Mouse (Mus musculus) erythroid progenitor cell, adult 5-6 weeks (primary cell): ENCODE results near the gene Kansl1. TPM values are rescaled to one million over a fixed set of nuclear protein-coding genes. Genes with fewer than 3 reads are reported as not detected.

Source experiments
- ATAC-seq: replicated peaks from 2 replicates; pipeline ENCODE4 v1.8.0; 2016; ENCODE audit warnings: moderate number of reproducible peaks, mild to moderate bottlenecking, moderate TSS enrichment, inconsistent platforms; ENCODE audit not compliant: poor library complexity, low FRiP score, severe bottlenecking
- total RNA-seq, 2 experiments: library from RNA; stranded (forward) in 1 of 2; stranded (reverse) in 1 of 2; fragments of 150-400 nt in 1 of 2; fragments of 186-747, 209-891 nt in 1 of 2; gene quantifications; 2 replicates each; pipeline versions ENCODE4 v1.2.3 to v1.2.4; 2015 to 2017; ENCODE audit warnings: low replicate concordance in 2 of 2

The Kansl1 gene
- total RNA-seq, 2 experiments from 2014 or later: 19.8 to 29.8 TPM

GRCm38 (mm10) chr11:104440521-104441474 lies 27.9 kb downstream of the Kansl1 start:
- no peak for ATAC-seq

- no peak for ATAC-seq
Measured at GRCm38 (mm10) chr11:104439703-104440102, 29.0 kb downstream of the Kansl1 start.

GRCm38 (mm10) chr11:104438450-104438849 lies 30.2 kb downstream of the Kansl1 start:
- no peak for ATAC-seq

GRCm38 (mm10) chr11:104436394-104436954 lies 32.2 kb downstream of the Kansl1 start:
- no peak for ATAC-seq

GRCm38 (mm10) chr11:104435753-104436152 lies 32.9 kb downstream of the Kansl1 start:
- no peak for ATAC-seq

- no peak for ATAC-seq
Measured at GRCm38 (mm10) chr11:104435141-104435540, 33.5 kb downstream of the Kansl1 start.

GRCm38 (mm10) chr11:104432251-104432650 lies 36.4 kb downstream of the Kansl1 start:
- ATAC-seq: no peak

GRCm38 (mm10) chr11:104431807-104432206 lies 36.9 kb downstream of the Kansl1 start:
- no peak for ATAC-seq

- peak; percentile 89 for ATAC-seq
Measured at GRCm38 (mm10) chr11:104424727-104425416, 43.8 kb downstream of the Kansl1 start.

GRCm38 (mm10) chr11:104412254-104412653 lies 56.4 kb downstream of the Kansl1 start:
- no peak for ATAC-seq

GRCm38 (mm10) chr11:104407391-104407790 lies 61.3 kb downstream of the Kansl1 start:
- ATAC-seq: no peak

GRCm38 (mm10) chr11:104400961-104401360 lies 67.7 kb downstream of the Kansl1 start:
- no peak for ATAC-seq

GRCm38 (mm10) chr11:104399459-104400216 lies 69.0 kb downstream of the Kansl1 start:
- ATAC-seq: no peak

GRCm38 (mm10) chr11:104395648-104396047 lies 73.0 kb downstream of the Kansl1 start:
- ATAC-seq: no peak

GRCm38 (mm10) chr11:104393196-104393595 lies 75.5 kb downstream of the Kansl1 start:
- no peak for ATAC-seq

- ATAC-seq: no peak
Measured at GRCm38 (mm10) chr11:104392153-104392552, 76.5 kb downstream of the Kansl1 start.

GRCm38 (mm10) chr11:104387284-104387683 lies 81.4 kb downstream of the Kansl1 start:
- no peak for ATAC-seq

GRCm38 (mm10) chr11:104386595-104386994 lies 82.1 kb downstream of the Kansl1 start:
- ATAC-seq: no peak

GRCm38 (mm10) chr11:104383167-104383810 lies 85.4 kb downstream of the Kansl1 start:
- ATAC-seq: no peak
